Mouse (Mus musculus) cerebellum, postnatal 10 days (tissue): Measurements from ENCODE around the gene Paxbp1.

Experiments used
- DNase-seq, 2 experiments: peaks; one replicate each; pipeline ENCODE4 v3.0.0; 2021; ENCODE audit warnings: mixed read lengths in 2 of 2

Gene Paxbp1

DNA sequence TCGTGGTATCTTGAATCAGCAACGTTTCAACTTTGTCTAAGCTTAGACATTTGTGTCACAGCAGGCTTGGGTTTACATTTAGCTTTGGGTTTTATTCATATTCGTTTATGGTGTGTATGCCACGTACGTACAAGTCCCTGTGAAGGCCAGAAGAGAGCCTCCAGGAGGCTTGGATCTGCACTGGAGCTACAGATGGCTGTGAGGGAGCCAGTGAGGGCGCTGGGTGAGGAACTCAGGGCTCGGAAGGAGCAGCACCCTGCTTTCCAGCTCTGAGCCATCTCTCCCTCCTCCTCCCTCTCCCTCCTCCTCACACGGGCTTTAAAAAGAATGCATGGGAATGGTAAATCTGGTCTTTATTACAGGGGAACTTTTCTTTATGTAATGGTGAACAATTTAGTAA is 9.3 kb upstream of the Paxbp1 start:
- DNase-seq, result peak; percentile 38 to 56

DNA sequence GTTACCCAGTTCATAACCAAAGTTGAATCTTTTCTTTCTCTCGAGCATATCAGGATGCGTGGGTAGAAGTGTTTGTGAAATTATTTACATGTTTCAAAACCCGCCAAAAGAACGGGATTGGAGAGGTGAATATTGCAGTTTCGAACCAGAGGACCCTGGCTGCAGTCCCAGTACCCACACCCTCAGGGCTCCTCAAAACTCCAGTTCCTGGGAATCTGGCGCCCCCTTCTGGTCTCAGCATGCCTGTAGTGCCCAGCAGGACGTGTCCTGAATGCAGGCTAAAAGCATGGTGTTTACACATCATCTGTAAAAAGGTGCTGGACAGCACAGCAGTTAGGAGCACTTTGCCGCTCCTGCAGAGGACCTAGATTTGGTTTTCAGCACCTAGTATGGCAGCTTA is 1.2 kb upstream of the Paxbp1 start:
- DNase-seq, result peak; percentile 77 to 81

DNA sequence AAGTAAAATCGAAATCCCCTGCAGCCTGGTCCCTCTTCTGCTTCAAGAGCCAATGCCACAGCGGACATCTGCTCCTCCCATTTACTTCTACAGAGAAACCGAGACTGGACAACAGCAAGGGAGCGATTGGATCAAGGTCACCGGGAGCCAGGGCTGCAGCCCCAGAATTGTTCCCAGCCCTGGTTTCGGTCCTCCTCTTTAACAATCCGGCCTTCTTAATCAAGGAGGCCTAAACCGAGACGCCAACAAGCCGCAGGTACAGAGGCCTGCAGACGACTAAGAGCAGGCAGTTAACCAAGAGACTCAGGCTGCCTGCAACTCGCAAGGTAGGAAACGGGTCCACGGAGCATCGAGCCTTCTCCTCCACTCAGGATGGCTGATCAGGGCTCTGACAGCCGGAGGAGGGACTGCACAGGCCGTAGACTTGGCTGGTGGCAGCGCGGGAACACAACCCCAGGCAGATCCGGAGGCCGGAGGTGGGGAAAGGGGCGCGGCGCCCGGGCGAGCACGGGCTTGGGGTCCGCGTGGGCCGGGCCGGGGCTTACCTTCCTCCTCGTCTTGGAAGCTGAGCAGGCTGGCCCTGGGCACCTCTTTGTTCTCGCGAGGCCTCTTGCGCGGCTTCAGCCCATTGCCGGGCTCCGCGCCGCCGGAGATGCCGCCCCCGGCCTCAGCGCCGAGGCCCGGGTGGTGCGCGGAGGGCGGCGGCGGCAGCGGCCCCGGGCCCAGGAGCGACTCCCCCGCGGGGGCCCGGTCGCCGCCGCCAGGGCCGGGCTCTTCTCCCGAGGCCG is 688 bp downstream of the Paxbp1 start:
- DNase-seq, result peak; percentile 76 to 82

DNA sequence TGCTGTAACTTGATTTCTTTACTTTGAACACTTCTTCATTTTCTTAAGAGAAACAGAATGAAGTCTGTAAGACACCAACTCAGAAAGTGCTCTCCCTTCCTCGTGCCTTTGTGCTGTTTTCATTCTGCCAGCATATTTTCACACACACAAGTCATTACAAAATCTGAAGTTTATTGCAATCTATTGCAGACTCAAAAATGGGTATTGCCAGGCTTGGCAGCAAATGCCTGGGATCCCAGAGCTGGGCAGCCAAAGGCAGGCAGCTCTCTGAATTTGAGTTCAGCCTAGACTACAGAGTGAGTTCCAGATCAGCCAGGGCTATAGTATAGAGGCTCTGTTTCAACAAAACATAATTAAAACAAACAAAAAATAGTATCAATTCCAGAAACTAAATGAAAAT is 1.7 kb downstream of the Paxbp1 start:
- no peak for DNase-seq

DNA sequence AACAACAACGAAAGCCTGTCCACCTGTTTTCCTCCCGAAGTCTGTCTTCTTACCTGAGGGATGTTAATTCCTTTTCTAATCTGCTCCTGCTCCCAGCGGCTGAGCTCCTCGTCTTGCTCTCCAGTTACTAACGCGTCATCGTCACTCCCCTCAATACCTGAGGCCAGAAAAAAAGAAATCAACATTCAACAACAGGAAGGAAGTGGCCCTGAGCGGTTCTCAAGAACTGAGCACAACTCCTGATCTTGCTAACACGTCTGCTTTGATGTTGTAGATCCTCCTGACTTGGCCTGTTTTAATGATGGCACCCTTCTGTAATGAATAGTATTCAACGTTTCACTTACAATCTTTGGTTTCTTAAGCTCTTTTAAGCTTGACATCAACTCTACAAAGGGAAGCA is 8.5 kb downstream of the Paxbp1 start:
- DNase-seq, result no peak

GRCm38 (mm10) chr16:91030751-91031150 is 13.6 kb downstream of the Paxbp1 start:
- DNase-seq, result no peak

DNA sequence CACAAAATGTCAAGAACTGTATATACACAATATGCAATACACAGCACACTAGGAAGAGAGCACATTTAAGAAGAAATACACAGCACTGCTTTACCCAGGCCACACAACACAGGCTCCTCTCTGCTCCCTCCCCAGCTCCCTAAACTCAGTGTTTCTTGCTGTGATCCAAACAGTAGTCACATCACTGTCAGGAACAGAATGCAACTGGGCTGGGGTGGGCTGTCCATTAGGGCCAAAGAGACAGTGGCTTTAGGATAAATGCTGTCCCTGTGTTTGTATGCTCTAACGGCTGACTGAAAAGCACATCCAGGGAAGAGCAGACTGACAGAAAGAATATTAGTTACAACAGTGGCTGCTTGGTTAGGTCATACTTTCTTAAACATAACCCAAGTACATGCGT is 14.4 kb downstream of the Paxbp1 start:
- DNase-seq, result no peak

DNA sequence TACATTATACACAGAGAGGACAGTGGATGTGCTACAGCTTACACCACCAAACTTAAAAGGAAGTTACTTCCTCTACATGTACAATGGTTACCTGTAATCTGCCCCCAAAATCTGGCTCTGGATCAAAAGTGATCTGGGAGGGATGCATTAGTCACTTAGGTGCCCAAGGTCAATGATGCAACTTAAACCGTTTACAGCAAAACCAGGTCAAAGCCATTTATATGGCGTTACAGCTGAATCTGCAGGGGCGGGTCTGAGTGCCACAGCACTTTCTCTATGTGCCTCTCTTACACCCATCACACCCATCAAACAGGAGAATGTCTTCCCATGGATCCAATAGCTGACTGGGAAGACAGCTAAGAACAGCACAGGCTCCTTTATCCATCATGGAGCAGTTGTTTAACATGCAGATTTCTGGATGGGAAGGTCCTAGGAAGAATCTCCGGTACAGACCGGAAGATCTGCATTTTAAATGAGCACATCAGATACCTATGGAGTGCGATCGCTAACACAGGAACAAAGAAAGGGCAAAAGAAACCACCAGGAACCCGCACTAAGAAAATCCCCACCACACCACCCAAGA is 15.1 kb downstream of the Paxbp1 start:
- DNase-seq, result no peak

- DNase-seq, result no peak
Measured at GRCm38 (mm10) chr16:91026290-91026689, 18.1 kb downstream of the Paxbp1 start.

DNA sequence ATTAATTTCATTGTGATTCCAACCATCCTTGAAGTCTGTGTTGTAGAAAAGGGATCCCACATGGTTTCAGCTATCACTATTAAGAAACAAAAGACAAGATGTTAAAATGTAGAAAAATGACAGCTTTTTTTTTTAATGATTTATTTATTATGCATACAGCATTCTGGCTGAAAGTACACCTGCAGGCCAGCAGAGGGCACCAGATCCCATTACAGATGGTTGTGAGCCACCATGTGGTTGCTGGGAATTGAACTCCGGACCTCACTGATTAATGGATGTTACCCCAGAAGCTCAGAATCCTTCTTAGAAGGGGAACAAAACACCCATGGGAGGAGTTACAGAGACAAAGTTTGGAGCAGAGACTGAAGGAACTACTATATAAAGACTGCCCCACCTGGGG is 21.0 kb downstream of the Paxbp1 start:
- peak; percentile 40 for DNase-seq

DNA sequence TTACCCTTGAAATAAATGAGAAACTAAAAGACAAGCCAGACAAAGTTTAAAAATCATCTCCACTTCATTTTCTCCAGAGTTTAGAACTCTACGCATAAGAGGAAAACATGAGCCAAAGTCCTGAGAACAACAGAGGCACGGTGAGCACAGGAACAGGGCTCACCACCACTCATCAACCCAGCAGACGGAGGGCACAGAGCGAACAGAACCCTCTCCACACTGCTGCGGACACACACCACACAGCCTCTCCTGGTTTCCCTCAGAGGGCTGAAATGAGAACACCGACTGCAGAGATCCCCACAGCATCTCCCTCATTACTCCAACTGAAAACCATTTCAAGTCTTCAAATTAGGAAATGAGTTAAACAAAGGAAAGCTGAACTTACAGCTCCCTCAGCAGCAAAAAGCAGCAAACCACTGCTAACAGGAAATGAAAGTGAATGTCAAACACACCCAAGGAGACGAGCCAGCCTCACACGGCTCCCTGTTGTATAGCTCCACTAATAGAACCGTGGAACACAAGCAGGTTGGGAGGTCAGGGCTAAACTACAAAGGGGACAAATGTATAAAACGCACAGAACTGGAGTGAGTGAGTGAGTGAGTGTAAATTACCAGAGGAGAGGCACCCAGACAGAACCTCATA is 23.4 kb downstream of the Paxbp1 start:
- DNase-seq, result no peak

- no peak for DNase-seq
Measured at GRCm38 (mm10) chr16:91019476-91019875, 24.9 kb downstream of the Paxbp1 start.

DNA sequence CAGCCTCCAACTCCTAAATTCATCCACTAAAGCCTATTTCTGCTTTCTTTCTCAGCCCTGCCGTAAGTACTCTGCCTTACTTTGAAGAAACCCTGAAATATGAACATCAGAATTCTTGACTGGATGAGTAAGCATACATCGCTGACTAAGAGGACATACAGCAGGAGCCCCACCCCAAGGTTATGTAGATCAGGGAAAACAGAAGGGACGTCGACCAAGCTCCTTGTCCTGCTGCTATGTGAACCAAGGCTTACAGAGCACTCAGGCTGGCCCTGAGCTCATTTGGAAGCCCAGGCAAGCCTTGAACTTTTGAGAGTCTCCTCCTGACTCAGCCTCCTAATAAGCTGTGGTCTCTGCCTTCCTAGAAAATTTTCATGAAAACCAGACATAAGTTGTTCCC is 28.6 kb downstream of the Paxbp1 start:
- no peak for DNase-seq

DNA sequence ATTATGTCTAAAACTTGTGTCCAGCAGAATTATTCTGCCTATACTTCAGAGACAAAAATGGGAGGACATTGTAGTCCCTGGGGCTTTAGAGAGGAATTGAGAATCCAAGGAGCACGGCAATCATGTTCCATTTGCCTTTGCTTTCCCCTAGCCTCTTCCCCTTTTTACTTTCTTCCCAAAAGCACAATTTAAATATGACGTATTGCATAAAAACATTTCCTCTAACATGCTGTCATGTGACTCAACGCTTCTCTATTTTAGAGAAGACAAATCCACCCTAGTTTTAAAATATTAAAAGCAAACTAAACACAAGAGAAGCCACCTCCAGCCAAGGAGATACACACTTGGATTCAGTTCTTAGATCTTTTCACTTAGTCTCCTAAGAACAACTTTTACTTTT is 32.5 kb downstream of the Paxbp1 start:
- no peak for DNase-seq

DNA sequence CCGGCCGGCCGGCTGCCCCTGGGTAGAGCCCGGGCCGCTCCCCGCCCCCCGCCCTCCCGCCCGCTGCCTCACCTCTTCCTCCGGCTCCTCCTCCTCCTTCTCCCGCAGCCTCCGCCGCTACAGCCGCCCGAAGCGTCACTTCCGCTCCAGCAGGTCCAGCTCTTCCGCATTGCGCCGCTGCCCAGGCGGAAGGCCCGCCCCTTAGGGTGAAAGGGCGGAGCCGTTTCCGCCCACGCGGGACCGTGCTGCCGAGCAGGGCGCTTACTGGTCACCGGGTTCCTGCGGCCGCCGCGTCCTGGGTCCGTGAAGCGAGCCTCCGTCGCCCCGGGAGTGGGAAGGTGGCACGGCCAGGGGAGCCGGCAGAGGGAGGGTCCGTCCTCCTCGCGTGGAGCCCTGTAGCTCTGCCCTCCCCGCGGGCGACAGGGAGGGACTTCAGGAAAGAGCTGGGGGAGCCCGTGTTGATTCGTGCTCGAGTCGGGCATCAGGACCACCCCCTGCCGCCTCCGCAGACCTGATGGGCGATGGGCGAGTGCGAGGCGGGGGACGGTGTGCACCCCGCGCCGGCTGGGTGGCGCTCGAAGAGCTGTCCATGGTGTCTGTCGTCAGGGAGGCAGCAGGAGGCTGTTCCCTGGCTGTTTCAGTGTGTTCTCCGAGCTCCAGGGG is 33.2 kb downstream of the Paxbp1 start, which contains the start of gene Synj1:
Synj1 (minus strand) TSS at position 288 of the 663 bp plus-strand sequence.
- peak; percentile 94 to 96 for DNase-seq

DNA sequence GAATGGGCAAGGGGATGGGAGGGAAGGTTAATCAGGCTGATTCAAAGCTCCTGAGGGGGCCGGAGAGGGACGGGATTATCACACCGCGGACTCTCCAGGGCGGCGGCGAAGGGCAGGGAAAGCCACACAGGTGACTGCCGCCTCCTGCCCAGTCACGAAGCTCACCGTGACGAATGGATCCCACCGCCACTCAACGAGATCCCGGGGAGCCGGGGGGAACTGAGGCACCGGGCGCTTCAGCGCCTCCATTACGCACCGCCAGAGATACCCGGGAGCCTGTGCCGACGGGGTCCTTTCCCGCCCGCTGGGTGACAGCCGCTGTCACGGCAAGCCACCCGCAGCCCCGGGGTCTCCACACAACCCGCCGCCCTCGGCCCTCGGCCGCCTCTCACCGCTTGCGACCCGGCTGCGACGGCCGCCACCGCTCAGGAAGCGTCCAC is 33.7 kb downstream of the Paxbp1 start:
- DNase-seq, result no peak

- peak; percentile 44 to 63 for DNase-seq
Measured at GRCm38 (mm10) chr16:91009942-91010529, 34.3 kb downstream of the Paxbp1 start.

GRCm38 (mm10) chr16:91004915-91005538 is 39.3 kb downstream of the Paxbp1 start:
- no peak for DNase-seq

GRCm38 (mm10) chr16:91001098-91001497 is 43.2 kb downstream of the Paxbp1 start:
- no peak for DNase-seq

- no peak for DNase-seq
Measured at GRCm38 (mm10) chr16:90999827-91000226, 44.5 kb downstream of the Paxbp1 start.

GRCm38 (mm10) chr16:90997822-90998221 is 46.5 kb downstream of the Paxbp1 start:
- no peak for DNase-seq
